Mouse (Mus musculus) kidney, postnatal 14 days (tissue): ENCODE results near the gene Trmo.

Source experiments
- DNase-seq: peaks from one replicate; pipeline ENCODE4 v3.0.0; 2022; ENCODE audit warnings: mixed read lengths

Trmo gene

GRCm38 (mm10) chr4:46389013-46389611 is at the start of gene Trmo:
Trmo (minus strand) TSS chr4:46389437.
- DNase-seq: peak; percentile 97

DNA sequence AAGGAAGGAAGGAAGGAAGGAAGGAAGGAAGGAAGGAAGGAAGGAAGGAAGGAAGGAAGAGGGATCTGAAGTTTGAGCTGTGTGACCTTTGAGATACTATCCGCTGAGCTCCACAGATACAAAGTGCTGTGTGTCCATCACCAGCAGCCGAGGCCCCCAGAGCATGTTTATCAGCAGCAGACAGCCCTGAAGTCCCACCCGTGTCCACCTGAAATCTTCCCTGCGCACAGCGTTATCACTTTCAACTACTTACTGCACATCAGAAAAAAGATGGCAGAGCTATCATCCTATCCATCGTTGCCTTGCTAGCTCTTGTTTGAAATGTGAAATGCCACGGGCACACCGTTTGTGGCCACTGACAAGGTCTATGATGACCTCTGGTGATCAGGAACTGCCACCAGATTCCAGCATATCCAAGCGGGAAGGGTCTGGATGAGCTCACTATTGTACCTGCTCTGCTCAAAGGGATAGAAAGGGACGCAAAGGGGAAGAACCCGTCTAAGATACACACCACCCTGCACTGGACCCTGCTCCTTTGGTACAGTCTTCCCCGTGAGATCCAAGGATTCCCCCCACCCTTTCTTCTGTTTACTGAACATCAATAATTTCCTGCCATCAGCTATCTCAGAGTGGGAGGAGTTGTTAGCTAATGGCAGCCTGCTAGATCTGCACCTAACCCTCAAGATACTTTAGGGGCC is 43.3 kb upstream of the Trmo start:
- DNase-seq: no peak

DNA sequence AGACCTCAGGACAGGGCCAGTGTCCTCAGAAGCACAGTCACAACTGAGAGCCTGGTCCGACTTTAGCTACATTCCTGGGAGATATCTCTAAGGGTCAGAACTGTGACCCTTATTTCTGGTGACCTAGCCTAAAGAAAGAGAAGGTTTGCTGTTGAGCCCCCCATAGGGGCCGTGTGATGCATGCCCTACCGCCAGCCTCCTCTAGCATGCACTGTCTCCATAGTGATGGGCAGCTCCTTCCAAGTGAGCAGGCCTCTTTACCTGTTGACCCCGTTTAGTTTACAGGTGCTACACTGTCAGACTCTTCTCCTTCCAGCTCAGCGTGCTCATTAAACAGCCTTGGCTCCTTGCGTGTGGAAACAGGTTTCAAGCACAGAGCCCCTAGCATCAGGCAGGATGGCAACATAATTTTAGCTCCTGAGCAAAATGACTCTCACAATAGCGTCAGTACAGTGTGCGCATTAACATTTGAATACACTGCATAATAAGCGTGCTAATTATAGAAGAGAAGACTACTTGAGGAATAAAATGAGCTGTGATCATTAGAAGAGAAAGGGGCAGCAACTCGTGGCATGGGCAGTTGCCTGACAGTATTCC is 39.8 kb upstream of the Trmo start:
- no peak for DNase-seq

- no peak for DNase-seq
Measured at GRCm38 (mm10) chr4:46422625-46423024, 33.4 kb upstream of the Trmo start.

GRCm38 (mm10) chr4:46418851-46419250 is 29.6 kb upstream of the Trmo start:
- no peak for DNase-seq

- DNase-seq: peak; percentile 30
Measured at GRCm38 (mm10) chr4:46417491-46417890, 28.3 kb upstream of the Trmo start.

- no peak for DNase-seq
Measured at GRCm38 (mm10) chr4:46413406-46413805, 24.2 kb upstream of the Trmo start, which contains the start of gene Hemgn. Hemgn (minus strand) TSS chr4:46413506.

GRCm38 (mm10) chr4:46412113-46412512 is 22.9 kb upstream of the Trmo start:
- no peak for DNase-seq

DNA sequence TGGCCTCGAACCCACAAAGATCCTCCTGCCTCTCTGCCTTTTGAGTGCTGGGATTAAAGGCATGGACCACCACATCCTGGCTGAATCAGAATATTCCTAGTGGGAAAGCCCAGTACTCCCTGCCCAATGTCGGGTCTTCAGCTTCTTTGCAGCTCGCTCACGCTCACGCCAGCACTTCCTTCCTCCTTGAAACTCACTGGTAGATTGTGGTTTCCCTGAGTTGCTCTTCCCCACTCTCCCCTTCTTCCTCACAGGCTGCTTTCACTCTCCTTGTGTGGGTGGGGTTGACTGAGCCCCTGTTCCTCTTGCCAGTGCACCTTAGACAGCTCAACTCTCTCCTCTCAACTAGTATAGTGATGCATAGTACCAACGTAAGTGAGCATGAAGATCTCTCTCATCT is 22.3 kb upstream of the Trmo start:
- DNase-seq: no peak

DNA sequence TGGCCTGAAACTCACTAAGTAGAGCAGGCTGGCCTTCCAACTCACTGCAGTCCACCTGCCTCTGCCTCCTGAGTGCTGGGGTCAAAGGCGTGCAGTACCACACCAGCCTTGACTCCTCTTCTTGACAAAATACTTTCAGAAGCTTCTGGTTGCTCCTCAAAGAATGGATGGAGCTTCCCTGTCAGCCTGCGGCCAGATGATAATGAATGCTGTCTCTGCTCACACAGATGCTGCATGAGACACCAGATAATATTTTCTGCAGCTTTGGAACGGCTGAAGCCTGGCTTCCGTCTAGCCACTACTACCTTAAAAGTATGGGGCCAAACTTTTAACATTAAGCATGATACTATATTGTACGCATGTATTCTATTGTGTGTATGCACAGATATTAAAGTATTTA is 21.4 kb upstream of the Trmo start:
- DNase-seq: no peak

DNA sequence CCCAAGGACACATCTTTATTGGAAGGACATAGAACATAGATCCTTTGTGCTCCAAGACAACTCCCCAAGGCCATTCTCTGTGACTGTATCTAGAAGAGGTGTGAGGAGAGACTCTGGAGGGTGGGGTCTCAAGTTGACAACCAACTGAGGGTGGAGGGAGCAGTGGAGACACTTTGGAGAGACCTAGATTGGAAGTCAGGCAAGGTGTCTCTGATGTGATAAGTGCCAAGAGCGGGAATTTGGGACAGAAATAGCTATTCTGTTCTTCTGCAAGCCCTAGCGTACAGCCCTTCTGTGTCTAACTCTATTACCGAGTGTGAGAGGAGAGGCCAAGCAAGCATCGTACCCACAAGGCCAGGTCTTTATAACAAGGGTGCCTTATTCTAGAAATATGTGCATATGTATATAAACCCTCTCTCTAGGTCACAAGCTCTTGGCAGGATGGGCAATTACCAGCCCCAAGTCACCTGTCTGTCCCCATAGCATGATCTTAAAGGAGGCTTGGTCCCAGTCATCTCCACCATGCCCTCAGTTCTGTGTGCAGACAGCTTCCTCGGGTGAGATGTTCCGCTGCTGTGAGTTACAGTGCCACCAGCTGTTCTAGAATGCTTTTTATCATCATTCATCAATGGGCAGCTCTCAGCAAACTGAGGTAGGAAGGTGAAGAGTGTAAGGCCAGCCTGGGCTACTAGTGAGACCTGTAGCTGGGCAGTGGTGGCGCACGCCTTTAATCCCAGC is 17.9 kb upstream of the Trmo start:
- no peak for DNase-seq

GRCm38 (mm10) chr4:46404042-46404795 is 15.0 kb upstream of the Trmo start:
- DNase-seq: no peak

- DNase-seq: no peak
Measured at GRCm38 (mm10) chr4:46398839-46399238, 9.6 kb upstream of the Trmo start.

DNA sequence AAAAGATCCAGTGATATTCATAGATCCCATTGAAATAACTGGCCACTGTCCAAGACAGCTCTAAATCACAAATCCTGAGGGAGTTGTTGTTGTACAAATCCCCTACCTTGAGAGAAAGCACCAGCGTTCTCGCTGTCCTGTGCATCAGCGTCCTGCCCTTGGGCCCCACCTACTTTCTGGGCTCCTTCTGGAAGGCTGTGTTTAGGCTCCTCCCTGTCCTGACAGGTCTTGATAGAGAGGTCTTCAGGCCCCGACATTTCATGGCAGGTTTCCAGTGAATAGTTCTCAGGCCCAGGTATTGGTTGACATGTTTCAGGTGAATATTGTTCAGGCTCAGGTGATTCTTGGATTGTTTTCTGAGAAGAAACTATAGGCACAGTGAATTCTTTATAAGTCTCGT is 6.5 kb upstream of the Trmo start:
- DNase-seq: no peak

GRCm38 (mm10) chr4:46394388-46394787 is 5.2 kb upstream of the Trmo start:
- no peak for DNase-seq

DNA sequence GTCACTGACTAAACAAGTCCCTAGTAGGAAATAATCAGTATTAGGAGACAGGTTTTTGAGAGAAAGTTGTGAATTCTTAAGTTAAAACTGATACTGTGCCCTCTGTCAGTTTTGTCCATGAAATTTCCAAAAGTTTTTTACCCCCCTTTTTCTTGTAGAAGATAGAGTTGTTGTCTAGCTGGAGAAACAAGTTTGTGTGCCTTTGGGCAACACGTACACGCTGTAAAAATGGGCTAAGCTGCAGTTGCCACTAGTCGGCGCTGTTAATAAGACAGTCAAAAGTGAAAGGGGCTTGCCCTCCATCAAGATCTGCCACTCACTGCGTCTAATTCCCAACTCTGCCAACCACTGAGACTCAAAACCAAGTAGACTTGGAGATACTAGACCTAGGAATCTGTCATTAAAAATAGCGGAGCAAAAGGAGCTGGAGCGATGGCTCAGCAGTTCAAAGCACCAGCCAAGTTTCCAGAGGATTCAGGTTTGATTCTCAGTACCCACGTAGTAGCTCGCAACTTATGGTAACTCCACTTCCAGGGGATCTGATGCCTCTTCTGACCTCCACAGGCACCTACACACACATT is 1.2 kb upstream of the Trmo start:
- DNase-seq: peak; percentile 83

DNA sequence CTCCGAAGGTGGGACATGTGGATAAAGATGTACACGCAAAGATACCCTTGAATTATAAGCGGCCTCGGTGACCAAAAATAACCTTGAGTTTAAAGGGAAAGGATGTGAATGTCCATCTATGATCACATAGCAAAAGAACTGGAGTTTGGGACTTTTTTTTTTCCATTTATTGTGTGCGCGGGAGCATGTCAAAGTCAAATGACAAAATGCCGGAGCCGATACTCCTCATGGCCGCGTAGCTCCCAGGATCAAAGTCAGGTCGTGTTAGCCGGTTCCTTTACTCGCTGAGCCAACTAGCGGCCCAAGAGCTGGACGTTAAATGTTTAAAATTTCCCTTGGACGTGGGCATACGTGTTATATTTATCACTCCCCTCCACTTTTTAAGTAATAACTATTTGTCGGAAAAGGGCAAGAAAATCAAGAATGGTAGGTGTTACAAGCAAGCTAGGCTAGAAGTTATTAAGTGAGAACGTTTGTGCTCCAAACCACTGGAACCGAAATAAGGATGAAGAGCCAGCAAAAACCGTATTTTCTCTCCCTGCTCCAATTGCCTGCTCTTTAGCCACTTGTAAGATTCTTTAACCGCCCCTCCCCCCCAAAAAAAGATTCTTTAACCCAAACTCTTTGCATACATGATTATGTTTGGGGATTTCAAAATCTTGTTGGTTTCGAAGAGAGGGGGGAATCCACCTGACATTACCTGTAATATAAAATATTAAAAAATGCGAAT is 540 bp upstream of the Trmo start:
- DNase-seq: peak; percentile 57

DNA sequence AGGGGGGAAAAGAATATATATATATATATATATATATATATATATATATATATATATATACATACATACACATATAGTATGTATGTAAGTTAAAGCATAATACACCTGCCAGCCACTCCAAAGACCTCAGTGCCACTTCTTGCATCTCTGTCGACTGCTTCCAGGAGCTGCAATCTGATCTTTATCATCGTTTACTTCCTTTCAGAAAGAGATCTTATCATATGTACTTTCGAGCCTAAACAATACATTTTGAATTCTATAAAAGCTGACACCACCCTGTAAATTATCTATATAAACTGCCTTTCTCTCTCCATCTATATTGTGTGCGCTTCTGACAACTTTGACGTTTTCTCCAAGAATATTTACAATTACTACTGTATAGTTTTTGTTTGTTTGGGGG is 681 bp downstream of the Trmo start:
- DNase-seq: no peak

GRCm38 (mm10) chr4:46374869-46375368 is 14.3 kb downstream of the Trmo start:
- peak; percentile 89 for DNase-seq

- peak; percentile 26 for DNase-seq
Measured at GRCm38 (mm10) chr4:46374455-46374854, 14.8 kb downstream of the Trmo start.

DNA sequence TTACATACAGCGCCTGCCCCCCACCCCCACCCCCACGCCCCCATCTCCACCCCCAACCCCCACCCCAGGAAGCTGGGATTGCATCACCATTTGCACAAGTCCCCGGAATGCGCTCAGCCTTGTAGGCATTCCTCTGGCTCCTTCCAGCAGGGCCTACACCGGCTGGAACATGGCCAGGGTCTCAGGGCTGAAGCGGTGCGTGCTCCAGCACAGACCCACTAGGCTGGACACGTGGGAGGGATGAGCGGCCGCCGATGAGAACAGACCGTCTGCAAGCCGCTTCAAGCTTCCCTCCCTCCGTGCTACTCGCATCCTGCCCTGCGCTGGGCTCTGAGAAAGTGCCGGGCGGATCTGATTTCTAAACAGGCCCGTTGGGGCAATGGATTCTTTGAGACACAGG is 18.2 kb downstream of the Trmo start:
- peak; percentile 69 for DNase-seq

- DNase-seq: no peak
Measured at GRCm38 (mm10) chr4:46370406-46370805, 18.8 kb downstream of the Trmo start.
